Mouse (Mus musculus): ENCODE measurements at regions not wholly inside any gene's neighbourhood (a gene's known extent, or its start where the extent isn't known, plus 50 kb on each side); places are given as distances from the start of the nearest gene placed in this dataset.
"Not testable (repeated sequence)": the region's sequence is repeated elsewhere in the genome, so short reads cannot be mapped to it uniquely, and the experiment has no call there.

DNA sequence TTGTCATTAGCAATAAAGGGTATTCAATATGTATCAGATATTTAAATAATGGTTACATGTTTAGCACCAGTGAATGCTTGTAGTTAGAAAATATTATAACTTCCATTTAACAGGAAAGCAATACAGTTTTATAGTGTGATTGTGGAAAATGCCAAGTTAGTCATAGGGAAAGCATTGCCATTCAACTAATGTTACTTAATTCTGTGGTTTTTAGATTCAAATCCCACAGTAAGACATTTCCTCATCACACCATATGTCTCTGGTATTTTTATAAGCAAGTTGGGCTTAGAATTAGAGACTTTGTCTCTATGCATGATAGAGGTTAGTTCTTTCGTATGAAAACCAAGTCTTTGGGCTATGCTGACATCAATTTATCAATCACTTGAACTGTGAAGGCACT lies 133.0 kb downstream of the Prr30 start:
- no peak for DNase-seq

DNA sequence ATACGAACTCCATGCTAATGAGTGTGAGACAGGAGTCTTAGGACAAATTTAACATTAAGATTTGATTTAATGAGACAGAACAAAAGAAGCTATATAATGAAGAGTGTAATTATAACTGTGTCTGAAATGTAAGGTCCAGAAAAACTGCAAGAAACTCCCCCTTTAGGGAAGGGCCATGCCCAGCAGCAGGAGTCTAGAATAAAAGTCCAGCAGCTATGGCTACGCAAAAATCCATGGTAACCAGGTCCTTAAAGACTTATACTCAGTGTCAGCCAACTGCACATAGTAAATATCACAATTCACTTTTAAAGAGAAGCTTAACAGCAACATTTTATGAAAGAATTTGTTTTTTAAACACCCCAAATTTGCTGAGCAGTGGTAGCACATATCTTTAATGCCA lies 143.3 kb downstream of the Prr30 start:
- DNase-seq: no peak

DNA sequence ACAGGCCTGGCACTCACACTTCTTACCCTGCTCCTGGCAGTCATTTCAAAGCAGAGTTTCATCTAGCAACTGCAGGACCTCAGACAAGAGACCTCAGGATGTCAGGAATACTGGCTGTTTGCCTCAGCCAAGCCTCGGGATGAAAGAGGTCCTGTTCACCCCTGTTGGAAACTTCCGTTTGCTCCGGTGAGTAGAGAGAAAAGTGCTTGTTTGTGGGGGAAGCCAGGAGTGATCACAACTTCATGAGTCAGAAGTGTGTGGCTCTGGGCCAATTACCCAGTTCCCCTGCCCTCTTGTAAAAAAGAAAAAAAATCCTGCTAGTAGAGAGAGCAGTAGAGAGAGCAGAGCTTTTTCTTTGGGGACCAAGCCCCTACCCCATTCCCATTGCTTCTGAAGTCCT lies 144.2 kb downstream of the Prr30 start:
- peak in 1 of 2 experiments; percentile 5 for DNase-seq

DNA sequence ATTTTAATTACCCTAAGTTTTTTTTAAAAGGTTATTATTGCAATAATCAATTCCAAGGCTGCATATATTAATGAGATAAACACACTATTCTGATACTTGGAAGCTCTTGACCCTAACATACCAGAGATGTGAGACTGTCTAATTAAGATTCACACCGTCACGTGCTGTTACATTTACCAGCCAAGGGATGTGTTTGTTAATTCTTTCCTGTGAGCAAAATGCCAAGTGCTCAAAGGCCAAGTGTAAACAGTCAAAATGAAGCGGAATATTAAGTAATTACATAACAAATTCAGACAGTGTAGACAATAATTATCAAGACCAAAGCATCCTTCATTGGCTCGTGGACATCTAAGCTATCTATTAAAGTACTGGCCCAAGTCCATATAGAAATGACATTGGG lies 145.3 kb downstream of the Prr30 start:
- peak; percentile 5 to 12 for DNase-seq

DNA sequence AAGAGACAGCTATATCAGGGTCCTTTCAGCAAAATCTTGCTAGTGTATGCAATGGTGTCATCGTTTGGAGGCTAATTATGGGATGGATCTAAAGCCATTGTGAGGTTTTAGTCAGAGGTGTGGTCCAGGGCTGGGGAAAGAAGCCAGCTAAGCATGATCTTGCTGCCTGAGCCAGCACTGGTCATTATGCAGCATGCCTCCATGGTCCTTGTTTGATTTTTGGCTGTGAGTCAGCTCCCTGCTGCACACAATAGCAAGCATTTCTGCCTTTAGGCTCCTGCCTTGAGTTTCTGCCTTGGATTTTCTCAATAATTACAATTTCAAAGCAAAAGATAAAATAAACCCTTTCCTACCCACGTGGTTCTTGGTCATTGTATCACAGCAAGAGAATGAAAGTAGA lies 147.4 kb downstream of the Prr30 start:
- no peak for DNase-seq

DNA sequence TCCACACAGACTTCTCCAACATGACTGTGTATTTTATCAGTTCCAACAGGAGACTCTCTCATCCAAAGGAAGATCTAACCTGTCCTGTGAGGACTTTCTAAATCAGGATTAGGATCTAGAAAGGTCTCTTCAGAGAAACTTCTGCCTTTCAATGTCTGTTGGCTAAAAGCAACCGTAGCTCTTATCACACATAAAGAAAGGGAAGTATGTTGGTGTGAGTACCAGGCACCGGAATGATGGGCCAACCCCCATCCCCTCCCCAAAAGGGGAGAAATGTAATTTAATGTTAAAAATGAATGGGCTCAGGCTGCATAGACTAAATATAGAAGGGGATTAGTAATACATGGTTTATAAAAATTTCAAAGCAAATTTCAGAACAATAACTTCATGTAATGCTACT lies 149.9 kb downstream of the Prr30 start:
- DNase-seq: no peak

DNA sequence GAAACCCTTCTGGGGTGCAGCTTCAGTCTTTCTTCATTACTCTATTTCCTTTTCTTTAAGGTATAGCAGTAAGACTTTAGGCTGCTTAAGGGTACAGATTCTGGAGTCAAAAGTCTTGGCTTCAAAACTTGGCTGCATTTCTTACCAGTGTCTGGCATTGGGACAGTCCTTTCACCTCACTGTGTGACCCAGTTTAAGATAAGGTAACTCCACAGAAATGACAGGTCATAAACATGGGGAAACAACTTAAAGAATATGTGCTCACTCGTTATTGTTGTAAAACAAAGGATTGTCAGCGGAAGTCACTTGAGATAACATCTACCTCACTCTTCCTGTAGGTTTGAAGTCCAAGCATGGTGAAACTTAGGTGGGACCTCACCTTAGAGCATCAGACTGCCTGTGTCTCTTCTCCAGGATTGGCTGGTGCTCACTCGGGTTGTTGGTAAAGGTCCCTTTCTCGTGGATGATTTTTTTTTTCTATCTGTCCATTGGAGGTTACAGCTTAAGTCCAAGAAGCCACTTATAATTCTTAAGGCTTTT lies 150.4 kb downstream of the Prr30 start:
- no peak for DNase-seq

DNA sequence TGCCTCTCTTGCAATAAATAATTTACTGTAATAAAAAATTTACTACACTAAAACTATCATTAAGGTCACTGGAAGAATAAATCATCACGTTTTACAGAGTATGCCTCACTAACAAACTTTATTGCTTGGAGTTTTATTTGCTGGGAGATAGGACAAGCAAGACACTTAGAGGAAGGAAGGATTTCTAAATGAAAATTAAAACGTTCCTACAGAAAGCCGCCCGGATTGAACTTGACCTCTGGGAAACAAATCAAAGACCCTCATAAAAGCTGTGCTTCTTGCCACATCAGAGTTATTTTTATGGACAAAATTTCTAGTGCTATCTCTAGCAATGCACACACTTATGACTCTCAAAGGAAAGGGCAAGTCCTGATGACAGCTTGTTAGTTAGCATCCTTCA lies 156.6 kb downstream of the Prr30 start:
- DNase-seq: no peak

DNA sequence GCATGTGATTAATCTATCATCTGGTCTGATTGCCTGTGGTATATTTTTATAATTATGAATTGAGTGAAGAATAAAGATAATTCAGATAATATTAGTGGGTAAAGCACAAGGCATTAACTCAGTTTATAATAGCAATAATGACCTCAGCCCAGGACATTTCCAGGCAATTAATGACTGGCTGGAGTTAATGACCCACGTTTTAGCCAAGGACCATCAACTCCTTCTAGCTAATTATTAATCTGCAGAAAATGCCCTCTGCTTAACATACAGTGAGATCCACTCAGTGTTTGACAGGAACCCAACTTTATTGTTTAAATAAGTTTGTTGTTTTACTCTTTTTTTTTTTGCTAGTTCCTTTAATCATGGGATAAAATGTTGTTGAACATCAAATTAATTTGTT lies 199.1 kb downstream of the Prr30 start:
- DNase-seq: peak in 1 of 2 experiments; percentile 13

DNA sequence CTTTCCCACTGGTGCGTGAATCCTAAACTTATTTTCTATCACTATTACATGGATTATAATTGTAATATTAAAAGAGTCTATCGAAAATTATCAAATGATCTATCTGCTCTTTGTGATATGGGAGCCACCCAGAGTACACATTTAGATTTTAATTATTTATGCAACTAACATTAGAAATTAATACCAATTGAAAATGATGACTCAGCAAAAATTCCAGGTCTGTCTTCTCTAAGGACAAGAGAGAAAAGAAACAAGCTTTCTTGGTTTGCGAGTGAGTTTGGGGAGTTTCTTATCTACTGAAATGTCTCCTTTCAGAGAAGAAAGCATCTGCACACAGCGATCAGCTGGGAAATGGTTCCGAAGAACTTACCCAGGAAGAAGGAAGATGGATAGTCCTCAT lies 219.4 kb downstream of the Prr30 start:
- DNase-seq: no peak

DNA sequence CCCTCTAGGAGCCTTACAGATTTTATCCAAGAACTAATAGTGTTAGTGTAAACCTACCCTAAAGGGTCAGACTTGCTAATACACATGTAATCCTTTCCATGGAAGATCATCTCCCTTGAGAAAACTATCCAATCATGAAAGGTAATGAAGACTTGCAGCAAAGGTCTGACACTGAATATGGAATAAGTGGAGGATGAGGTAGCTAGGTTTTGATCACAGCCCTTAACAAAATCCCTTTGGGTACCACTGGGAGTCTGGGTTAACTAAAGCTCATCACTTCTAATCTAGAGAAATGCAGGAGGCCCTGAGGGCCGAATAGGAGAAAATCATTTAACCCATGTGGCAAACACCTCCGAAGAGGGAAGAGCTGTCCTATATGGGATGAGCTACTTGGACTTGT lies 221.6 kb downstream of the Prr30 start:
- DNase-seq: no peak

DNA sequence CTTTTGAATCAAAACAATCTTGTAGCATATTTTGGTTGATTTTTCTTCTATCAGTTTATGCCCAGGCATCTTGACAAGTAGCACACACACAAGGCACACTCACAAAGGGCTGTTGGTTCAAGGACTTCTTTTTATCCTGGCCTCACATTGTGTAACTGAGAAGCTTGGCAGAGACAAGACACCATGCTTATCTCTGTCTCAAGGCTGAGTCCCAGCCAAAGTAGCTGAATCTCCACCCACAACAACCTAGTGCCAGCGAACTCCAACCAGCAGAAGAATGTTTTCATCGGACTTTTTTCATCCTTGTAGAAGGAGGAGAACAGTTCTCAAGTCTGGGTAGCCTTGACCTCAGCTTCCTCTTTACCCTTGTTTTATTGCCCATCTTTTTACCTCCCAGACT lies 229.2 kb downstream of the Prr30 start:
- no peak for DNase-seq

DNA sequence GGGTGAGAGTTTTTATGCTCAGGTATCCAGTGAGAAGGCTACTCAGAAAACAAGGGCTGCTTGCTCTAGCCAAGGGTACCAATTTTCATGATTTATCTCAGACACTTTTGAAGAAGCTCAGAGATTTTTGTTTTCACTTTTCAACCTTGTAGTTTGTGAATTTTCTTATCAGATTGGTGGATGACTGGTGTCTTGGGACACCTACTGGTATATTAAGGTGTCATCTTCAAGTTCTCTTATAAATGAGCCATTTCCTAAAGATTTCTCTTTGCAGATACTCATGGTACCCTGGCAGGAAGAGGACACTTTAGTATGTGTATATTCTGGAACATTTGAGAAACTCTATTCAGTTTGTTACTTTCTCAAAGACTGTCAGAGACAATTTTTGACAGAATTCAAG lies 239.9 kb downstream of the Prr30 start:
- DNase-seq: no peak

DNA sequence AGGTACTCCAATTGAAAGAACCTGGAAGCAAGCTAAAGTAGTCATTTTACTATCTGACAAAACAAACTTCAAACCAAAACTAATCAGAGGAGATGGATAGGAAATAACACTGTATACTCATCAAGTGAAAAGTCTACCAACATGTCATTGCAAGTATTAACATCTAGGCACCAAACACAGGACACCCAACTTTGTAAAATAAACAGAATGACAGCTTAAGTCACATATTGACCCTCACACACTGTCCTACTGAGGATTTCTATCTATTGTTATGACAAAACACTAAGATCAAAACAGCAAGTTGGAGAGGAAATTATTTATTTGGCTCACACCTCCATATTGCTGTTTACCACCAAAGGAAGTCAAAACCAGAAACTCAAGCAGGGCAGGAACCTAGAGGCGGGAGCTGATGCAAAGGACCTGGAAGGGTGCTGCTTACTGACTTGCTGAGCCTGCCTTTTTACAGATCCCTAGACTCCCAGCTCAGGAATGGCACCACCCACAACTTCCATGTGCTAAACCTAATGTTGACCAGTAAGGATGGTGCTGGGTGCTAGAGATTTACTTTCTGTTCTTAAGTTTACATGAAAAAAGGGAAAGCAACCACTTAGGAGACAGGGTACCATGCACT lies 244.2 kb downstream of the Prr30 start:
- DNase-seq: no peak

DNA sequence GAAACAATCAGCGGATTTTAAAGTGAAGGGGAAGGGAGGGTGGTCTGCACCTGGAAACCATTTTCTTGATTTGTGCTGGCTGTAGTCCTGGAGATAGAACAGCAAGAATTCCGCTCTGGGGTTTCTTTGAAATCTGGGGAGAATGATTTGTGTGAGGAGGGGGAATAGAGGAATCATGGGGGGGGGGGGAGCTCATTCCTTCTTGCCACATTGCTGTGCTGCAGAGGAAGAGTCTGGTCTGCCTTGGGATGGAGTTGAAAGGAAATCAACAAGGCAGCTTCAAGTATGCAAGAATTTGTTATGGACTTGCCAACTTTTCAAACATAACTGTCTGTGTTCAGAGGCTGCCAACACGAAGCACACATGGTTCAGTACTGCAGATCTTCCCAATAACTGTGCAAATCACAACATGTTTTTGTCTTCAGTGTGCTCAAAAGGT lies 249.4 kb downstream of the Prr30 start:
- no peak for DNase-seq

DNA sequence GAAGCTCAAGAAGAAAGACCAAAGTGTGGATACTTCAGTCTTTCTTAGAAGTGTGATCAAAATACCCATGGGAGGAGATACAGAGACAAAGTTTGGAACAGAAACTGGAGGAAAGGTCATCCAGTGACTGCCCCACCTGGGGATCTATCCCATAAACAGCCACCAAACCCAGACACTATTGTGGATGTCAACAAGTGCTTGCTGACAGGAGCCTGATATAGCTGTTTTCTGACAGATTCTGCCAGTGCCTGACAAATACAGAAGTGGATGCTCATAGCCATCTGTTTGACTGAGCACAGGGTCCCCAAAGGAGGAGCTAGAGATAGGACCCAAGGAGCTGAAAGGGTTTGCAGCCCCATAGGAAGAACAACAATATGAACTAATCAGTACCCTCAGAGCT lies 252.5 kb downstream of the Prr30 start:
- DNase-seq: not testable (repeated sequence)

DNA sequence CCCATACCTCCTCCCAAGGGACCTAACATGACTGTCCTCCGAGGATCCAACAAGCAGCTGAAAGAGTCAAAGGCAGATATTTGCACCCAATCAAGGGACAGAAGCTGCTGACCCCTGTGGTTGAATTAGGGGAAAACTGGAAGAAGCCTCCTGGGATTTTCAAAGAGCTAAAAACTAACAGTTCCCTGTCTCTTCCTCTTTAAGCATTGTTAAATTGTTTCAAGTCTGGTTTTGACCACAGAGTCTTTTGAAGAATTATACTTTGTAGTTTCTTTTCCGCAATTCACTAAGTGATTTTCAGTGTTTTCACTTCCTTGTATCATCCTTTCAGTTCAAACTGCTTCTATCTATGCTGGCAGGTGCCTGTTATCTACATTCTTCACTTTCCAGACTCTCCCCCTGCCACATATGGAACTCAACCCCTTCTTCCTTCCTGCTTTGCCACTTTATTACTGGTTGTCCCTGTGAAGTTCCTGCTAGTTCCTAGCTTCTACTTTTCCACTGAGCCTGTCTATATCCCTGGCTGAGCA lies 262.7 kb downstream of the Prr30 start:
- no peak for DNase-seq

DNA sequence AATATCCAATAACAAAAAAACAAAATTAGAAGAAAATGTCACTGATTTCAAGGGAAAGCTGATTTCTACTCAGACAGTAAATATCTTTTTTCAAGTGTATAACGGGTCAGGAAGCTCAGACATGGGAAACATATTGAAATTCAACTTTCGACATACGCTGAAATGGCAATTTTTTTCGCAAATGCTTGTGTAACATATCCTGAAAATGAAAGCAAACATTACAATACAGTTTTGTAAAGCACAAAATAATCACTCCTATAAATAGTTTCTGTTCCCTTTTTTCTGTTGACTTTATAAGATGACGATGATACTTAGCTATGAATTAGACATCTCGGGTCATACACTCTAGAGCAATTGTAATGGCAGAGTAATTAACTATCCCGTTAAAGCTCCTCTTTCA lies 265.6 kb downstream of the Prr30 start:
- DNase-seq: no peak

DNA sequence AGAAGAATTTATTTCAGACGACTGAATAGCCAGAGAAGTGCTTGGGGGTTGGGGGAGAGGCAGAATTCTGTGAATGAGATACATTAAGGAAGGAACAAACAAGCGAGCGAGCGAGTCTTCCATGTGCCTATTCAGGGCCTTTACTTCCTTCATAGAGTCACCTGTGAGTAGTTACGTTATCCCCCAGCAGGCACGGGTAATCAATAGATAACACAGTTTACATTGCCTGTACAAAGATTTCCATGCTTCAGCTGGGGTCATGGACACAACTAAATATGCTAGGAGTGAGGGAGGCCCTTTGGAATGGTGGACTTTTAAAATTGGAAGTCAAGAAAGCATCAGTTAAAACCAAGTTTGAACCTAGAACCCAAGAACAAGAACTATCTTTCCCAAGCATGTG lies 275.2 kb downstream of the Prr30 start:
- DNase-seq: no peak

DNA sequence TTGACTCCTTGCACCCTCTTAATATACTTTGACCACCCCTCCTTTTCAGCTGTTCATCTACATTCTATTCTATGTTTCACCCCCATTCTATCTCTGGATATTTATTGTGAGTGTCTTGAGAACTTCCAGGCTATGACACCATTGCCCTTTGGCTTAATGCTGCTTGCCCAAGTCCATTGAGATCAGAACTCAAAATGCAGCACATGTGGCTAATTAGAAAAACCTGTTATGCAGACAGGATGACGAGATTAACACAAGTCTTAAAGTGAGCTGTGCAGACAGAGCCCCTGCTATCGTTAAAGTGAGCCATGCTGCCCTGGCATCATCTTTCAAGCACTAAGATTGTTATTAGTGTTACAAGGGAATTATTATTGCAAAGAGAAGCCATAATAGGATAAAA lies 299.9 kb downstream of the Prr30 start:
- DNase-seq: no peak

DNA sequence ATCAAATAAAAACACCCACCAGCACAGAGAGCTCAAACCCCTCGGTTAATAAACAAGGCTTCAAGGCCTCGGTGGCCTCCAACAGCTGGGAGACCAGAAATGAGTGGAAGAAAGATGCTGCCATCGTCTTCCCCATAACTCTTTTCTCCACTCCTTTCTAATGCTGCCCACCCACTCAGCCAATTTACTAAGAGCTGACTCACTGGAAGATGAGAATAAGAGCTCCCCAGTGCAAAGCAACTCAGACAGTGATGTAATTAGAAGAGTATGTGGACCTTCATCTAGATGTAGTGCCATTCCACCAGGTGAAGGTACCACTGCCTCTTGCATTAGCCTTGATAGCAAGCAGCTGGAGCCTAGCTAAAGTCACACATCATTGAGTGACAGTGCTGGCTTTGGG lies 301.1 kb downstream of the Prr30 start:
- no peak for DNase-seq

DNA sequence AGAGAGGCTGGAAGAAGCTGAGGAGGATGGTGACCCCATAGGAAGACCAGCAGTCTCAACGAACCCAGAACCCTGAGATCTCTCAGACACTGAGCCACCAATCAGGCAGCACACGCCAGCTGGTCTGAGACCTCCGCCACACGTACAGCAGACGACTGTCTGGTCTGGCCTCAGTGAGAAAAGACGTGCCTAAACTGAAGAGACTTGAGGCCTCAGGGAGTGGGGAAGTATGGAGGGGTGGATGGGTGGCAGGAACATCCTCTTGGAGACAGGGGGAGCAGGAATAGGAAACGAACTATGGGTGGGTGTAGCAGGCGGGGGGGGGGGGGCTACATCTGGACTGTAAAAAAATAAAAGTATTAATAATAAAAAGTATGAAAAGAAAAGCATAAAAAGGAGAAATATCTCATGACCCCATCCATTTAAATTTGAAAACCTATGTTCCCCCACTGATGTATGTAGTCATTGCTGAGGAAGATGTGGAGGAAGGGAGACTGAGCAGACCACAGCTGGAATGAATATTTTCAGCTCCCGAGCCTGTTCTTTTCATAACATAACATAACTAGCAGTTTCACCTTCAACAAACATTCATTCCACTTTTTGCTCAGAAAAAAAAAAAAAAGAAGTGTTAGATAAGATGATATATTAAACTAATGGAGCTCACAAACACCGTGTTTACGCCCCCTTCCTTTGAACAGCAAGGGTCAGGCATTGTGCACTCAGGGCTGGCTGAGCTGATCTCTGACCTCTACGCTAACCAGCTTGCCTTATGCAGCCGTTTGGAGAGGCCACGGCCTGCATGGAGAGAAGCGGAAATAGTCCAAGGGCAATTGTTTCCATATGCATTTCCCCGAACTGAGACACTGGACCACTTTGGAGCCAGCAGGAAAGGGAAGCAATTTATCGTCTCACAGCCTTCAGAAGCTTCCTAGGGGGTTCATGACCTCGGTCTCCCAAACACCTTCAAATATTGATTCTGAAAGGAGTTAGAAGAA lies 310.7 kb downstream of the Prr30 start:
- DNase-seq: peak; percentile 46 to 68

DNA sequence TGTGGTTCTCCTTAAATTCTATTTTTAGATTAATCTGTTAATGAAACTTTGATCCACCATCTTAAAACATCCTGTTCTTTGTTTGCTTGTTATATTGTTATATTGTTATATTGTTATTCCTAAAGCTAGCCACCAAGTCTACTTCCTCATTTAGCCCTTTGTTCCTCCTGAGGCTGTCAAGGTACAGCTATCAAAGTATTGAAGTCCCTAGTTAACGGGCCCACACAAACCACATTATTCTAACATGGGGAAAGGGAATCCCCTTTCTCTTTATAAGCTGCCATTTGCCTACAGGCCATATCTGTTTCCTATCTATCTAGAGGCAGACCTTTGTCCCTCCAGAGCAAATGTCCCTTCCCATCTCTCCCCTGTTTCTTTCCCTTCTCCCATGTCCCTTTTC lies 317.0 kb downstream of the Prr30 start:
- DNase-seq: no peak

DNA sequence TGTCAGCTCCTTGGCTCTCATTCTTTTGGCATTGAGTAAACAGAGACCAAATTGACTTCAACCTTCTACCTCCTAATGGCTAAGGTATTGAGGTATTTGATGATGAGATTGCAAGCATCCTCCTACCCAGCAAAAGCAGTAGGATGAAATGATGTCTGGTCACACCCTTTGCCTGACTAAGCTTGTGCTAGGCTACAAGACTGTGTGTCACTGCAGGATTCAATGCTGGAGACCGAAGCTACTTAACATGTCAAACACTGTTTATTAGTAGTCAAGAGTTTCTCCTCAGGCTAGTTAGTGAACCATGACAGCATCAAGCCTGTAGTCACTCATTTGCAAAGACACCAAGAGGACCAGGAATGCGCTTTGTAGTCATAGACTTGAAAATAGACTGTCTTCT lies 320.0 kb downstream of the Prr30 start:
- no peak for DNase-seq

Data from kidney, postnatal 36 days (tissue).